Mouse (Mus musculus) G1E (cell line): ENCODE measurements at regions not wholly inside any gene's neighbourhood (a gene's known extent, or its start where the extent isn't known, plus 50 kb on each side); places are given as distances from the start of the nearest gene placed in this dataset.

Source experiments
- ATAC-seq: 2 replicates; pipeline ENCODE4 v1.8.0; 2016; ENCODE audit warnings: mild to moderate bottlenecking; ENCODE audit not compliant: insufficient number of reproducible peaks, poor library complexity, low FRiP score, severe bottlenecking; ENCODE audit errors: extremely low read depth
- DNase-seq: peaks from one replicate; pipeline ENCODE4 v3.0.0; 2012; ENCODE audit warnings: low spot score
- H3K27me3 ChIP-seq: 2 replicates; pipeline ENCODE4 v1.6.1; 2012; ENCODE audit warnings: mild to moderate bottlenecking, low read length, inconsistent platforms; ENCODE audit not compliant: insufficient read depth
- H3K36me3 ChIP-seq: replicated peaks from 2 replicates; pipeline ENCODE3; 2012; ENCODE audit warnings: mild to moderate bottlenecking, inconsistent platforms
- H3K4me1 ChIP-seq: 2 replicates; pipeline ENCODE4 v1.6.1; 2012; ENCODE audit warnings: low read depth, low read length, inconsistent platforms, mixed read lengths; ENCODE audit not compliant: insufficient read depth
- H3K4me3 ChIP-seq: 2 replicates; pipeline ENCODE4 v1.5.1; 2012; ENCODE audit warnings: low read depth, mild to moderate bottlenecking, inconsistent platforms, low read length, moderate library complexity, mixed read lengths
- H3K9me3 ChIP-seq: replicated peaks from 2 replicates; pipeline ENCODE4 v1.6.1; 2012; ENCODE audit warnings: inconsistent platforms
- CTCF ChIP-seq: IDR thresholded peaks from 2 replicates; pipeline ENCODE4 v1.5.1; 2012; ENCODE audit warnings: low read depth, low read length, inconsistent platforms, mixed read lengths
- GATA1 ChIP-seq: IDR thresholded peaks from 2 replicates; pipeline ENCODE4 v1.6.1; 2012; ENCODE audit warnings: borderline replicate concordance, low read length, inconsistent platforms, mixed read lengths
- GATA2 ChIP-seq: IDR thresholded peaks from 2 replicates; pipeline ENCODE4 v1.6.1; 2012; ENCODE audit warnings: low read depth, low read length, inconsistent platforms, borderline replicate concordance
- POLR2AphosphoS5 ChIP-seq: IDR thresholded peaks from 2 replicates; pipeline ENCODE4 v1.6.1; 2012; ENCODE audit warnings: low read depth, low read length, inconsistent platforms; ENCODE audit not compliant: insufficient replicate concordance
- TAL1 ChIP-seq: conservative IDR thresholded peaks from 2 replicates; pipeline ENCODE4 v1.6.1; 2012; ENCODE audit warnings: low read depth, low read length, inconsistent platforms, mixed read lengths

GRCm38 (mm10) chr2:171364621-171365020 is 633.0 kb downstream of the Dok5 start:
- H3K9me3 ChIP-seq, result peaks cover 68% of the 10 kb centered on the region
- no peaks in the 10 kb centered on the region for H3K4me1 ChIP-seq
- TF ChIP-seq GATA1 (no peak), TAL1 (no peak), GATA2 (no peak), CTCF (no peak), POLR2AphosphoS5 (no peak)
- ATAC-seq (no peak), DNase-seq (no peak)
- no peaks in the 10 kb centered on the region for H3K27me3 ChIP-seq
- no peak overlapping the region for H3K4me3 ChIP-seq
- no peaks in the 10 kb centered on the region for H3K36me3 ChIP-seq

DNA sequence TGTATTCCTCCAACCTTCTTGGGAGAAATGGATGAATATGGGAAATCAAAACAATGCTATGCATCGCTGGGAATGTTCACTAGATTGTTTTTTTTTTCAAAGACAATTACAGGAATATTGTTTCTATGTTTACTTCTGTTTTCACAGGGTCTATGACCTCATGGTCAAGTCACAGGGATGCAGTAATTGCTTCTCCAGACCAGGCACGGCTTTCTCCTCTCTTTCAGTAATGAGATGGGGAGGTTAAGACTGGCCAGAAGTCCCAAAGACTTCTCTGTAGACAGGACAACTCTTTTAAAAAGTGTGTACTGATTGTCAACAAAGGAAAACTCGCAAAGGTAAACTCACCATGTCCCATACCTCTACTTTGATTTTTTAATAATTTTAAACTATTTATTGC is 631.8 kb downstream of the Dok5 start:
- ATAC-seq (no peak), DNase-seq (no peak)
- Histone ChIP-seq H3K27me3 (no peaks in the 10 kb centered on the region), H3K4me1 (no peaks in the 10 kb centered on the region), H3K36me3 (no peaks in the 10 kb centered on the region), H3K4me3 (no peak overlapping the region), H3K9me3 (peaks cover 60% of the 10 kb centered on the region)
- TF ChIP-seq POLR2AphosphoS5 (no peak), GATA1 (no peak), TAL1 (no peak), CTCF (no peak), GATA2 (no peak)

GRCm38 (mm10) chr2:171358071-171358760 is 626.6 kb downstream of the Dok5 start:
- Histone ChIP-seq H3K36me3 (no peaks in the 10 kb centered on the region), H3K4me1 (no peaks in the 10 kb centered on the region), H3K27me3 (no peaks in the 10 kb centered on the region), H3K4me3 (no peak overlapping the region), H3K9me3 (peaks cover 59% of the 10 kb centered on the region)
- TF ChIP-seq TAL1 (no peak), POLR2AphosphoS5 (no peak), CTCF (no peak), GATA1 (no peak), GATA2 (no peak)
- no peak for DNase-seq
- no peak for ATAC-seq

GRCm38 (mm10) chr2:171348156-171348555 is 616.5 kb downstream of the Dok5 start:
- Histone ChIP-seq H3K36me3 (no peaks in the 10 kb centered on the region), H3K4me3 (no peak overlapping the region), H3K4me1 (no peaks in the 10 kb centered on the region), H3K27me3 (no peaks in the 10 kb centered on the region), H3K9me3 (peaks cover 42% of the 10 kb centered on the region)
- ATAC-seq, result no peak
- DNase-seq, result no peak
- TF ChIP-seq GATA2 (no peak), GATA1 (no peak), POLR2AphosphoS5 (no peak), CTCF (no peak), TAL1 (no peak)

DNA sequence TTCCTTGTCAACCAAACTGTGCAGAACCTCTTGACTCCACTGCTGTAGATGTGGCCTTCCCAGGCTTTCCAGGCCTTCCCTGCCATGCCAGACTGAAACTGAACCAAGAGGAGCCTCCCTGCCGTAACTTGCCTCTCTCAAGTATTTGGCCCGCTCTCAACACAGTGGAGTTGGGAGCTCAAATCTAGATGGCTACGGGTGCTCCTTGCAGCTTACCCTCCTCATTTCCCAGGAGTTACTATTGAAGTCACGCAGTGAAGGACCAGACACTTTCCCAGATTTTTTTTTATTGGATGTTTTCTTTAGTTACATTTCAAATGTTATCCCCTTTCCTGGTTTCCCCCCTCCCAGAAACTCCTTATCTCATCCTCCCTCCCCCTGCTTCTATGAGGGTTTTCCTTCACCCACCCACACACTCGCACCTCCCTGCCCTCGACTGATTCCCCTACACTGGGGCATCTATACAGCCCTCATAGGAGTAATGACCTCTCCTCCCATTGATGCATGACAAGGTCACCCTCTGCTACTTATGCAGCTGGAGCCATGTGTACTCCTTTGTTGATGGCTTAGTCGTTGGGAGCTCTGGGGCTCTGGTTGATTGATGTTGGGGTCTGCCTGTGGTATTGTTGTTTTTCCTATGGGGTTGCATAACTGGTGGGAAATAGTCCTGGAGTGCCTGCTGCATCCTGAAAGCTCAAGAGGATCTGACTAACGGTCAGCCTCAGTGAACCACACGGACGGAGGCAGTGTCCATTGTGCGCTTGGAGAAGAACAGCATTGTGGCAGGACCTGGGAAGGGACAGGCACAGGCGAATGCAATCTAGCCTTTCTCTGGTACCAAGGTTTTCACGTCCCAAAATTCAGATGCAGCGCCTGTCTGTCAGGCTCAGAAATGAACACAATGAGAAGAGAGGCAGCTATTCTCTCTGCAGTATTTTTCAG is 602.5 kb downstream of the Dok5 start:
- TF ChIP-seq GATA1 (no peak), CTCF (no peak), GATA2 (no peak), POLR2AphosphoS5 (no peak)
- Histone ChIP-seq H3K9me3 (peaks cover 50% of the 10 kb centered on the region), H3K27me3 (no peaks in the 10 kb centered on the region), H3K36me3 (no peaks in the 10 kb centered on the region), H3K4me1 (no peaks in the 10 kb centered on the region), H3K4me3 (no peak overlapping the region)
- ATAC-seq (no peak), DNase-seq (no peak)

DNA sequence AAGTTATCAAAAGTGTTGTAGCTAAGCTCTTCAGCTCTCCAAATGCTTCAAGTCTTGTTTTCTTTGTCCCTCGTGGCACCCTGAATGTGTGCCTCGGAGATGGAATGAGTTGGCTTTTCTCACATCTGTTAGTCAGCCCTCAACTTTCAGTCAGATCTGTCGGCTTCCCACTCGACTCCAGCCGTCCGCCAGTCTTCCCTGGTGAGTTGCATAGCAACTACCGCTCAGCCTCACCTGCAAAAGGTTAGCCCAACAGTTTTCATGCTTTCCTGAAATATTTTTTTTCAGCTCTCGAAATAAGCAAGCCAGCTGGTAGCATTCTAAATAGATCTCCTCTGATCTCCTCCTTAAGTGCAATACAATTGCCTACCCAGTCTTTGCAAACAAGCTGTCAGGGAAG is 601.2 kb downstream of the Dok5 start:
- TF ChIP-seq GATA1 (no peak), GATA2 (no peak), TAL1 (no peak), POLR2AphosphoS5 (no peak), CTCF (no peak)
- Histone ChIP-seq H3K4me3 (no peak overlapping the region), H3K4me1 (no peaks in the 10 kb centered on the region), H3K36me3 (no peaks in the 10 kb centered on the region), H3K9me3 (peaks cover 48% of the 10 kb centered on the region), H3K27me3 (no peaks in the 10 kb centered on the region)
- DNase-seq, result no peak
- ATAC-seq, result no peak
